Mouse (Mus musculus): ENCODE data around the gene Glipr1. TPM values are rescaled to one million over a fixed set of nuclear protein-coding genes. Genes with fewer than 3 reads are reported as not detected.

Gene Glipr1
- total and polyA plus RNA-seq, 2 experiments: 0.32 to 1.0 TPM

DNA sequence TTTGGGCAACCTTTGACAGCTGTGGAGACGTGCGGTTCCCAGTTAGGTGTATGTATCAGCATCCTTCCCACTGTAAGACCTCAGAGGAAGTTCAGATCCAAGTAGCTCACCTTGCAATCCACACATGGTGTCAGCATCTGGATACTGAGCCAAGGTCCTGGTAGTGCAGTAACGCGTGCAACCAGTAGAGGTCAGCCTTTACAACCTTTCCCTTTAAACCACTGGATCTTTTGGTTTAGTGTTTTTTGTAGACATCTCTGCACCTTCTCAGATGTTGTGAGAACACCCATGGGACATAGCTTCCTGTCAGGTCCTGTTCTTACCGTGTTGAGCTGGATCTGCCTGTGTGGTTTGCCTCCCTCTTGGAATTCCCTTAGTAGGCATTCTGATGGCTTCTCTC is 24.8 kb downstream of the Glipr1 start:
- peak; percentile 55 for DNase-seq (ENCODE audit: extremely low read depth, low read depth, low spot score)
- no peaks in the 10 kb centered on the region for H3K27me3 ChIP-seq (ENCODE audit: control insufficient read depth, insufficient read depth, low read length)
- peaks cover 2% of the 10 kb centered on the region; the same call in 1 of the 2 replicates for H3K4me1 ChIP-seq (ENCODE audit: control insufficient read depth, insufficient read depth, low read length)
- H3K36me3 ChIP-seq (ENCODE audit: control insufficient read depth, insufficient read depth, low read length): peaks cover 35% of the 10 kb centered on the region
- H3K9ac ChIP-seq (ENCODE audit: low read depth, low read length): no peak overlapping the region
- H3K27ac ChIP-seq (replicated peaks; ENCODE audit: insufficient read depth, low read depth, low read length): no peak overlapping the region
- WGBS: 37% methylated on average over 5 of the region's 5 CpGs
- H3K79me2 ChIP-seq (ENCODE audit: control insufficient read depth, insufficient read depth, low read length): peaks cover 14% of the 10 kb centered on the region; the same call in 1 of the 2 replicates
- TF ChIP-seq CTCF (IDR thresholded peaks at IDR 0.05; ENCODE audit: low read depth, low read length) (peak; percentile 67), POLR2A (IDR thresholded peaks at IDR 0.05; ENCODE audit: extremely low read depth, insufficient read depth, low read length) (no peak)
- no peak overlapping the region for H3K4me3 ChIP-seq (ENCODE audit: insufficient read depth, low read depth, low read length)

DNA sequence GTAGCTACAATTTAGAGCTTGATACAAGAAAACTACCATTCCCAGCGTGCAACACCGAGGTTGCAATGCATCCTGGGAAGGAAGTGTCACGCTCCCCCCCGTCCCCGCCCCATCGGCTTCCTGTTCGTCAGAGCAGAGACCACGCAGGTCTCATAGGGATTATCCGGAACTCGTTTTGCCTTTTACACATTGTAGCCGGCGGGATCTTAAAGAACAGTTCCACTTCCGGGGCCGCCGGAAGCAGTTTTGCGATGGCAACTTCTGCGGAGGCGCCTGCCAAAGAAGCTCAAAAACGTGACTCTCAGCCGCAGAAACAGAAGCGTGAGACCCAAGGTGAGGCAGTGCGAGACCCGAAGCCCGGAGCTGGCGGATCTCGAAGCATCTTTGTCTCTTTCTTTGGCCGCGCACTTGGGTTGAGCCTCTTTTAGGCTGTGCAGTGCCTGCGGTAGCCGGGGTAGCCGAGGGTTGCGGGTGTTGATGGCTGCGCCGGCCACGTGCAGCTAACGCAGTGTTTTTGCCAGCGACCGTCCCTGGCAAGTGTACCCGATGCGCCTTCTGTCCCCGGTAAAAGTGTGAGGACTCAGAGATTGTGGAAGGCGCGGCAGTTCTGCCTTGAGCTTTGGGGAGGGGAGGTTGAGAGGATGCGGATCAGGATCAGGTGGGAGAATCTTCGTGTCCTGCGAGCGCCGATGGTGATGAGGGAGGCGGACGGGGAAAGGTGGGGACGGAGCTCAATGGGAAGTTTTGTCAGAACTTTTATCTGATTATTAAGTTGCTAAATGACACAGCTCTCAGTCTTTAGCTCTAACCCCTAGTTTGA is 29.7 kb downstream of the Glipr1 start, which contains the start of gene Krr1:
Gene Krr1 (plus strand): TSS at position 123 of the 820 bp plus-strand sequence.
- no peaks in the 10 kb centered on the region for H3K27me3 ChIP-seq (ENCODE audit: control insufficient read depth, insufficient read depth, low read length)
- TF ChIP-seq POLR2A (IDR thresholded peaks at IDR 0.05; ENCODE audit: extremely low read depth, insufficient read depth, low read length) (peak; percentile 51; the same call in 1 of the 2 replicates), CTCF (IDR thresholded peaks at IDR 0.05; ENCODE audit: low read depth, low read length) (no peak)
- peak; percentile 96 for DNase-seq (ENCODE audit: extremely low read depth, low read depth, low spot score)
- H3K36me3 ChIP-seq (ENCODE audit: control insufficient read depth, insufficient read depth, low read length): 0 out of 2 replicates have a peak, but pooled peaks cover 2% of the 10 kb centered on the region
- H3K27ac ChIP-seq (replicated peaks; ENCODE audit: insufficient read depth, low read depth, low read length): peak within 1 kb of the TSS; percentile 71
- under 1% methylated on average over 51 of the region's 51 CpGs for WGBS
- H3K4me3 ChIP-seq (ENCODE audit: insufficient read depth, low read depth, low read length): peak within 1 kb of the TSS; percentile 91
- peaks cover 11% of the 10 kb centered on the region; the same call in 1 of the 2 replicates for H3K79me2 ChIP-seq (ENCODE audit: control insufficient read depth, insufficient read depth, low read length)
- peaks cover 2% of the 10 kb centered on the region; the same call in 1 of the 2 replicates for H3K4me1 ChIP-seq (ENCODE audit: control insufficient read depth, insufficient read depth, low read length)
- peak within 1 kb of the TSS; percentile 84 for H3K9ac ChIP-seq (ENCODE audit: low read depth, low read length)

DNA sequence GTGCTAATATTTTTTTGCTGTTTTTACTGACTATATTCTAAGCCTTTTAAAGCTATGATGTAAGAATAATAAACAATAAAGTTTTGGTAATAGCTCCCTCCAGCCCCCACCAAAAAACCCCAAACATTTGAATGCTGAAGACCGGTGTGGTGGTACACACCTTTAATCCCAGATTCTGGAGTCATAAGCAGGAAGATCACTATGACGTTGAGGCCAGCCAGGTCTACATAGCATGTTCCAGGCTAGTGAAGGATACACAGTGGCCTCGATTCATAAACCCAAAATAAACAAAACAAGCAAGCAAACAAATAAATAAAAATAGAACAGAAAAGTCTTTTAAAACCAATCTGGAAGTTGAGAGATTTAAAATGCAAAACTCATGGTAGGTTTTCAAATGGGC is 30.5 kb downstream of the Glipr1 start:
- H3K4me3 ChIP-seq (ENCODE audit: insufficient read depth, low read depth, low read length): no peak overlapping the region
- no peak for DNase-seq (ENCODE audit: extremely low read depth, low read depth, low spot score)
- 77% methylated on average over 3 of the region's 3 CpGs for WGBS

DNA sequence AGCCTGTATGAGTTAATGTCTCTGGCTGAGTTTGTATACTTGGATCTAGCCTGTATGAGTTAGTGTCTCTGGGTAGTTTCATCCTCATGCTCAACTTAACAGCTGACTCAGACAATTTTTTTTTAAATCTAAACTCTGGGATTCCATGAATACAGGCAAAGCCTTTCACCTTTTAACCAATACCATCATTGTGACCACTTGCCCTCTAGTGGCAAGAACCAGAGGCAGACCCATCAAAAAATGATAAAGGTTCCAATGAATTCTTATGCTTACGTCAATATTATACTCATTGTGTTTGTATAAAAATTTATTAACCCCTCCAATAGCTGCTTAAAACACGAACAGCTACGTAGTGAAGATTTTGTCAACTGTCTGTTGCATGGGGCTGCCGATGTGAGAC is 36.0 kb downstream of the Glipr1 start:
- no peak for DNase-seq (ENCODE audit: extremely low read depth, low read depth, low spot score)
- Histone ChIP-seq H3K27me3 (ENCODE audit: control insufficient read depth, insufficient read depth, low read length) (no peaks in the 10 kb centered on the region), H3K27ac (replicated peaks; ENCODE audit: insufficient read depth, low read depth, low read length) (no peak overlapping the region), H3K4me3 (ENCODE audit: insufficient read depth, low read depth, low read length) (no peak overlapping the region), H3K36me3 (ENCODE audit: control insufficient read depth, insufficient read depth, low read length) (no peaks in the 10 kb centered on the region), H3K4me1 (ENCODE audit: control insufficient read depth, insufficient read depth, low read length) (no peaks in the 10 kb centered on the region), H3K79me2 (ENCODE audit: control insufficient read depth, insufficient read depth, low read length) (no peaks in the 10 kb centered on the region), H3K9ac (ENCODE audit: low read depth, low read length) (no peak overlapping the region)
- WGBS: 54% methylated on average over 4 of the region's 4 CpGs
- TF ChIP-seq CTCF (IDR thresholded peaks at IDR 0.05; ENCODE audit: low read depth, low read length): peak; percentile 23; the same call in 1 of the 2 replicates
- TF ChIP-seq POLR2A (IDR thresholded peaks at IDR 0.05; ENCODE audit: extremely low read depth, insufficient read depth, low read length): no peak

More for the DNA sequence above, 30.5 kb downstream of the Glipr1 start:
- 0 out of 2 replicates have a peak, but pooled peaks cover under 1% of the 10 kb centered on the region for H3K36me3 ChIP-seq (ENCODE audit: control insufficient read depth, insufficient read depth, low read length)
- H3K27me3 ChIP-seq (ENCODE audit: control insufficient read depth, insufficient read depth, low read length): no peaks in the 10 kb centered on the region
- H3K9ac ChIP-seq (ENCODE audit: low read depth, low read length): no peak overlapping the region
- H3K4me1 ChIP-seq (ENCODE audit: control insufficient read depth, insufficient read depth, low read length): peaks cover 2% of the 10 kb centered on the region; the same call in 1 of the 2 replicates
- TF ChIP-seq CTCF (IDR thresholded peaks at IDR 0.05; ENCODE audit: low read depth, low read length) (no peak), POLR2A (IDR thresholded peaks at IDR 0.05; ENCODE audit: extremely low read depth, insufficient read depth, low read length) (no peak)
- no peak overlapping the region for H3K27ac ChIP-seq (replicated peaks; ENCODE audit: insufficient read depth, low read depth, low read length)
- H3K79me2 ChIP-seq (ENCODE audit: control insufficient read depth, insufficient read depth, low read length): peaks cover 11% of the 10 kb centered on the region; the same call in 1 of the 2 replicates

DNA sequence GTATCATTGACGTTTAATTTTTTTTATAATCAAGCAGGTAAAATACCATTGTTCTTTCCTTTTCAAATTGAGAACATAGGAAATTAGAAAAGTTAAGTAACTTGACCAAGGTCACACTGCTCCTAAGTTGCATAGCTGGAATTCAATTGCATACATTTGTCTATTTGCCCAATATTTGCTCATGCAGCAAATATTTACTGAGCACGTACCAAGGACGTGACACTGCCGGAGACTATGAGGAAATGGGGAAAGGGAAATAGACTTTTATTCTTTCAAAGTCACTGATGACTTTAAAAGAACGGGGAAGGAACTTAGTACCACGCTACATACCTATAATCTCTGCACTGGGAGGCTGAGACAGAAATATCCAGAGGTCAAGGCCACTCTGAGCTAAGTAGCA is 42.0 kb downstream of the Glipr1 start:
- Histone ChIP-seq H3K79me2 (ENCODE audit: control insufficient read depth, insufficient read depth, low read length) (no peaks in the 10 kb centered on the region), H3K27me3 (ENCODE audit: control insufficient read depth, insufficient read depth, low read length) (no peaks in the 10 kb centered on the region), H3K36me3 (ENCODE audit: control insufficient read depth, insufficient read depth, low read length) (no peaks in the 10 kb centered on the region), H3K27ac (replicated peaks; ENCODE audit: insufficient read depth, low read depth, low read length) (no peak overlapping the region), H3K4me1 (ENCODE audit: control insufficient read depth, insufficient read depth, low read length) (peaks cover 2% of the 10 kb centered on the region; the same call in 1 of the 2 replicates), H3K9ac (ENCODE audit: low read depth, low read length) (no peak overlapping the region), H3K4me3 (ENCODE audit: insufficient read depth, low read depth, low read length) (no peak overlapping the region)
- TF ChIP-seq POLR2A (IDR thresholded peaks at IDR 0.05; ENCODE audit: extremely low read depth, insufficient read depth, low read length): no peak
- no peak for TF ChIP-seq CTCF (IDR thresholded peaks at IDR 0.05; ENCODE audit: low read depth, low read length)
- WGBS: 18% methylated on average over 6 of the region's 6 CpGs
- peak; percentile 51 for DNase-seq (ENCODE audit: extremely low read depth, low read depth, low spot score)
